Mouse (Mus musculus) hematopoietic stem cell, adult 5-6 weeks (primary cell): ENCODE measurements around the gene Cmss1. TPM values are rescaled to one million over a fixed set of nuclear protein-coding genes. Genes with fewer than 3 reads are reported as not detected.

Source experiments
- ATAC-seq, 2 experiments: fragments of 125-278 bp in 1 of 2; replicated peaks in 1 of 2; 2 replicates each; pipeline ENCODE4 v1.8.0; 2016 to 2017; ENCODE audit warnings: inconsistent platforms in 2 of 2, mild to moderate bottlenecking in 2 of 2, moderate number of reproducible peaks in 2 of 2, low read depth in 1 of 2, moderate TSS enrichment in 1 of 2; ENCODE audit not compliant: low FRiP score in 2 of 2, poor library complexity in 2 of 2, severe bottlenecking in 2 of 2, insufficient read depth in 1 of 2, low TSS enrichment in 1 of 2
- total RNA-seq: library from RNA; stranded (forward); fragments of 172-1452, 232-1000 nt; gene quantifications from 2 replicates; pipeline ENCODE4 v1.2.3, GENCODE M21; 2017

Gene Cmss1
- total RNA-seq, 1 experiment from 2014 or later: 83.8 TPM

GRCm38 (mm10) chr16:57456003-57456402, 150.7 kb downstream of the Cmss1 start:
- no peak for ATAC-seq

GRCm38 (mm10) chr16:57455573-57455972, 151.1 kb downstream of the Cmss1 start:
- no peak for ATAC-seq

- no peak for ATAC-seq
These were observed 152.4 kb downstream of the Cmss1 start for GRCm38 (mm10) chr16:57454106-57454763.

GRCm38 (mm10) chr16:57453009-57453408, 153.7 kb downstream of the Cmss1 start:
- no peak for ATAC-seq

GRCm38 (mm10) chr16:57445096-57446094, 161.3 kb downstream of the Cmss1 start:
- no peak for ATAC-seq

- ATAC-seq: peak; percentile 70 to 82; a peak in 3 of 4 replicates
These were observed 165.8 kb downstream of the Cmss1 start for GRCm38 (mm10) chr16:57440706-57441437.

GRCm38 (mm10) chr16:57439206-57439605, 167.5 kb downstream of the Cmss1 start:
- ATAC-seq: no peak

- no peak for ATAC-seq
These were observed 168.4 kb downstream of the Cmss1 start for GRCm38 (mm10) chr16:57438288-57438685.

GRCm38 (mm10) chr16:57437523-57438287, 169.0 kb downstream of the Cmss1 start:
- no peak for ATAC-seq

- peak; percentile 94 to 95 for ATAC-seq
These were observed 172.0 kb downstream of the Cmss1 start for GRCm38 (mm10) chr16:57434640-57435039.

- no peak for ATAC-seq
These were observed 173.0 kb downstream of the Cmss1 start for GRCm38 (mm10) chr16:57433671-57434070.

GRCm38 (mm10) chr16:57433173-57433572, 173.5 kb downstream of the Cmss1 start:
- no peak for ATAC-seq

- no peak; a peak in 1 of 4 replicates for ATAC-seq
These were observed 175.4 kb downstream of the Cmss1 start for GRCm38 (mm10) chr16:57431294-57431693.

GRCm38 (mm10) chr16:57428977-57429376, 177.7 kb downstream of the Cmss1 start:
- ATAC-seq: no peak

- ATAC-seq: no peak
These were observed 179.0 kb downstream of the Cmss1 start for GRCm38 (mm10) chr16:57427516-57428285.

- ATAC-seq: no peak
These were observed 180.0 kb downstream of the Cmss1 start for GRCm38 (mm10) chr16:57426680-57427079.
